Comparison of ENCODE assay signal across 23 mouse cellular contexts in genomic region chr19:44415464-44415863, GRCm38 (mm10).
"Had no signal": no experiment of that assay in that cellular context is flagged by ENCODE, and none has a peak within 500 bp of the region (broad histone marks: within the 10 kb centered on the region; RNA-seq: fewer than 3 reads in every experiment).

No protein-coding gene starts in this region.

- H3K9me3 ChIP-seq: lung, embryonic 15.5 days; megakaryocyte, embryonic 14.5 days; midbrain, embryonic 10.5 days; midbrain, embryonic 12.5 days; neural tube, embryonic 13.5 days; neural tube, embryonic 15.5 days had no signal

- ATAC-seq: lung, postnatal 0 days; midbrain, embryonic 16.5 days had no signal

- H3K4me1 ChIP-seq: lung, embryonic 15.5 days; midbrain, embryonic 10.5 days; midbrain, embryonic 12.5 days; neural tube, embryonic 13.5 days had no signal

- H3K4me2 ChIP-seq: lung, embryonic 15.5 days; midbrain, embryonic 12.5 days; neural tube, embryonic 13.5 days; neural tube, embryonic 15.5 days had no signal

- H3K27ac ChIP-seq: liver, embryonic 14.5 days; lung, embryonic 15.5 days; midbrain, embryonic 10.5 days; midbrain, embryonic 12.5 days; neural tube, embryonic 13.5 days; neural tube, embryonic 15.5 days had no signal

- H3K9ac ChIP-seq: liver, embryonic 14.5 days; liver, postnatal 0 days; lung, embryonic 15.5 days; midbrain, embryonic 12.5 days; neural tube, embryonic 13.5 days; neural tube, embryonic 15.5 days had no signal

- H3K4me3 ChIP-seq: lung, embryonic 15.5 days; megakaryocyte, embryonic 14.5 days; midbrain, embryonic 10.5 days; midbrain, embryonic 12.5 days; myocyte; neural tube, embryonic 13.5 days; neural tube, embryonic 15.5 days had no signal

- H3K36me3 ChIP-seq: lung, embryonic 15.5 days; midbrain, embryonic 10.5 days; midbrain, embryonic 12.5 days; neural tube, embryonic 13.5 days; neural tube, embryonic 15.5 days had no signal

- DNase-seq: lung, adult 2 months; lung, postnatal 14 days; lung, postnatal 36 days; midbrain, embryonic 14.5 days; retina, postnatal 1 day; right cerebral cortex, adult 18-20 months; right cerebral cortex, postnatal 25 days; right cerebral cortex, postnatal 4 days; spleen, adult 18-20 months; thymus, adult 18-20 months; thymus, postnatal 14 days; thymus, postnatal 36 days had no signal

- H3K27me3 ChIP-seq: lung, embryonic 15.5 days; neural tube, embryonic 13.5 days had no signal
